Mouse (Mus musculus) heart, adult 18-20 months (tissue): ENCODE measurements around the gene Cpsf4l. TPM values are rescaled to one million over a fixed set of nuclear protein-coding genes. Genes with fewer than 3 reads are reported as not detected.
A peak's percentile ranks its signal among the peaks of the same experiment; 100 is the strongest.

Experiments
- DNase-seq, 2 experiments: peaks; one replicate each; pipeline ENCODE4 v3.0.0; 2021 to 2022; ENCODE audit warnings: mixed read lengths in 1 of 2
- total RNA-seq, 2 experiments: library from RNA; stranded (reverse); gene quantifications; 2 replicates each; pipeline ENCODE4 v1.2.3; 2021

Cpsf4l gene
- total RNA-seq, 2 experiments from 2014 or later = not detected

DNA sequence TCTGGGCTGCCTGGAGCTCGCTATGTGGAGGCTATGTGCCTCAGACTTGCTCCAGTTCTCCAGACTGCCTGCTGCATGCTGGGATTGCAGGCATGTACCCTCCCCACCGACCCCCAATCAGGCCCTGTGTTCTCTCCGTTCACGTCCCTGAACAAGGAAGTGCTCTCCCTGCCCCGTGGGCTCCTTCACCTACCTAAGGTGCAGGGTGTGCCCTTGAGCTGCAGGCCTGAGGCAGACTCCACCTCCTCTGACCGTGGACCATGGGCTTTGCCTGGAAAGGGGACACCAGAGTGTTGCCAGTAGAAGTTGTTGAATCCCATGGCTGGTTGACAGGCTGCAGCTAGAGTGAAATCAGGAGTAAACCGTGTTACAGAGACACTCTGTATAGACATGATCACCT is 10.2 kb downstream of the Cpsf4l start:
- DNase-seq = no peak

DNA sequence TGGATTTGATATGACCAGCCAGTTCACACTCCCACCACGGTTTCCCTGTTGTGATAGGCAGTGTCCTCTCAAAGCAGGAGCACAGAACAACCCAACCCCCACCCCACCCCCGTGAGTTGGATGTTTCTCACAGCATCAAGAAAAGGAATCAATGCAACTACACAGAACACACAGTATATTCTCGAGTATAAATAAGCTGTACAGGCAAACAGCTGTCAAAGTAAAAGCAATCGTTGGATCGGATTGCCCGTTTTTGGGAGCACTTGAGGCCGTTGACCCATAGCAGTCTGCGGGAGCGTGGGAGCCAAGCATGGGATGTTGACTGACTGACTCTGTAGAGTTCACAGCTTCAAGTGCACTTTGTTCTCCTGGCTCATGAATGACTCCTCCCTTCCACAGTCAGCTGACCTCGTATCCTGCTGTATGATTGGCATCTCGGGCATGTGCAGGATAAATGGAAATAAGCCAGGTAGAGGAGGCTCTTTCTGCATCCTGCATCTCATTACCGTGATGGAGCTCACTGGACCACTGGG is 11.7 kb downstream of the Cpsf4l start:
- DNase-seq = peak in 1 of 2 experiments; percentile 62

DNA sequence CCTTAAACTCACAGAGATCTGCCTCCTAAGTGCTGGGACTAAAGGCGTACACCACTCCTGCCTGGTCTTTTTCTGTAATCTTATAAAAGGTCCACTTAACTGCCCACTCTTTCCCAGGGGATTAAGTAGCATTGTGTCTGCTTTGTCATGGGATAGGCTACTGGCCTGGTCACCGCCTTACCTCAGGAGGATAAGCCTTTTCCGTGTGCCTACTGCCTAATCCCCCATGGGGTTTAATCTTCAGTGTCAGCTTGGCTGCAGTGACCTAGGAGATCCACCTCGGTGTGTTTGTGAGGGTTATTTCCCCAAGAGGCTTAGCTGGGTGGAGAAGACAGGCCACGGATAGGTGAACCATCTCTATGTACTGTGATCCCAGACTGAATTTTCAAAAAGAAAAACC is 12.2 kb downstream of the Cpsf4l start:
- no peak for DNase-seq

DNA sequence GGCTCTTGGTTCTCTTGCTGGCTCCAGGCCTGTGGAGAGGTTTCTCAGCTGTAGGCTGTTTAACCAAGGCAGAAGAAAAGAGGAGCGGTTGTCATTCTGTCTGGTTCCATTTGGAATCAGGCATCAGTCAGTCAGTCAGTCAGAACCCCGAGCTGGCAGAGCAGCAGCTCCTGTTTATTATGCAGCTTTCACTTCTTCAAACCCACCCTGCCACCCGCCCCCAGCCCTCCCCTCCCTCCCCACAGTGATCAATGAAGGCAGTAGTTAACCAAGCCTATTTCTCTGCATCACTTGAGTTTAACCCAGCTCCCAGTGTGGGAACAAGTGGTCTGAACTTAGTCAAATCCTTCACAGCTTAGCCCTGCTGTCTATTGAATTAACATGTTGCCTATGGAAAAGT is 18.0 kb downstream of the Cpsf4l start:
- DNase-seq = no peak

DNA sequence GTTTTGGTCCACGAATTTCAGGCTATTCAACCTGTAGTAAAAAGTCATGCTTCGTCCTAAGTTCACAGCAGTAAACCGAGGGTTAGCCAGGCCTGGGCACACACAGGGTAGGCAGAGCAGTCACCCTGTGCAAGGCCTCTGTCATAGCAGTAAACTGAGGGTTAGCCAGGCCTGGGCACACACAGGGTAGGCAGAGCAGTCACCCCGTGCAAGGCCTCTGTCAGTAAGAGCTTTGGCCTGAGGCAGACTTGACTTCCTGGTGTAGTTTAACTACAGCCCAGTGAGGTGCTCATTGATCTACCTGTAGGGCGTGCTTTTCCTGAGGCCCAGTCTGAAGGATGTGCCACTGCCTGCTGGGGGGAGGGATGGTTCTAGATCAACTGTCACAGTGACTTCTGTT is 18.5 kb downstream of the Cpsf4l start:
- DNase-seq = no peak

DNA sequence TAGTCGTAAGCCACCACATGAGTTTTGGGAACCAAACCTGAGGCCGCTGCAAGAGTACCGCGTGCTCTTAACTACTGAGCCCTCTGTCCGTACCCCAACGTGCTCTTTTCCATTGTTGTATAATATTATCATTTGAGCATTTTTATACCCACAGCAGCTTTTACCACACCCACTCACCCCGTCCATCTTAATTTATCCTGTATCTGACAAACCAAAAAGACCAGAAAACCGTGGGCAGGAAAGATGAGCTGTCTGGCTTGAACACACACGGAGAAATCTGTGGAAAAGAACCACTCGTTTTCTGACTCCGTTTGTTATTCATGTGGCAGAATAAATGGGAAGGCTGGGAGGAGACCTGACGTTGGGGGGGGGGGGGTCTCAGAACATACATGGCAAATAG is 19.3 kb downstream of the Cpsf4l start:
- no peak for DNase-seq

DNA sequence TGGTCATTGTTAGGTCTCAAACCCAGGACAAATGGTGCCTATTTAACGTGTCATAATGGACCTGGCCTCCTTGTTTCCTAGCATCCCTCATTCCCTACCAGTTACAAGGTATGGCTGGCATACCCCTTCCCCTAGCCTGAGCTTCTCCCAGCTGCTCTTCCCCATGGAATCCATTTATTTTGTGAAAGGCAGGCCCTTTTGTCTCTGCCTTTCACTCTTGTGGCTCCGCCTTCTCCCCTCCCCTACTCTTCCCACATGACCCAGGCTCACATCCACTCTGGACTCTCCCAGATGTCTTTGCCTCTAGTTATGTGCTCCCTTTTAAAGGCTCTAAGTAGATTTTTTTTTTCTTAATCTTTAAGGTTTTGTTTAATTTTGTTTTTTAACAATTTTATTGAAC is 22.8 kb downstream of the Cpsf4l start:
- no peak for DNase-seq

DNA sequence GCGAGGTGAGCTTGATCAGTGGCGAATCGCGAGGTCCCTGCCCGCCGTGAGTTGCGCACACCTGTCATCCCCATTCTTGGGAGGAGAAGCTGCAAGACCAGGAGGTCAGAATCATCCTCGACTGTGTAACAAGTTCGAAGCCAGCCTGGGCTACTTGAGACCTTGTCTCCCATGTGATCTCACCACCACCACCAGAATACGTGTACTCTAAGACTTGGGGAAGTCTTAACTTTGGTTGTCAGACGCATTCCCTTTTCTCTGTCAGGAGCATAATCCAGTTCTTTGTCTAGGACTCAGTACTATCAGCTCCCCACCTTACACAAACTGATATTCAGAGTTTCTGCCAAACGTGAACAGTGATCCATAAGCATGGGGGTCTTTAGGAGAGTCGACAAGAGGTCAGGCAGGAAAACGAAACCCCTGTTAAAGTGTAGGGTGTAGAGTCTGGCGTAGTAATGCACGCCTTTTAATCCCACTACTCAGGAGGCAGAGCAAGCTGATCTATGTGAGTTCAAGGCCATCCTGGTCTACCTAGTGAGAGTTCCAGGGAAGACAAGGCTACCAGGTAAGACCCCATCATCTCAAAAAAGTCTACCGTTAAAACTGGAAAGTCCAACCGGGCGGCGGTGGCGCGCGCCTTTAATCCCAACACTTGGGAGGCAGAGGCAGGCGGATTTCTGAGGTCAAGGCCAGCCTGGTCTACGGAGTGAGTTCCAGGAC is 24.9 kb downstream of the Cpsf4l start:
- DNase-seq = no peak

DNA sequence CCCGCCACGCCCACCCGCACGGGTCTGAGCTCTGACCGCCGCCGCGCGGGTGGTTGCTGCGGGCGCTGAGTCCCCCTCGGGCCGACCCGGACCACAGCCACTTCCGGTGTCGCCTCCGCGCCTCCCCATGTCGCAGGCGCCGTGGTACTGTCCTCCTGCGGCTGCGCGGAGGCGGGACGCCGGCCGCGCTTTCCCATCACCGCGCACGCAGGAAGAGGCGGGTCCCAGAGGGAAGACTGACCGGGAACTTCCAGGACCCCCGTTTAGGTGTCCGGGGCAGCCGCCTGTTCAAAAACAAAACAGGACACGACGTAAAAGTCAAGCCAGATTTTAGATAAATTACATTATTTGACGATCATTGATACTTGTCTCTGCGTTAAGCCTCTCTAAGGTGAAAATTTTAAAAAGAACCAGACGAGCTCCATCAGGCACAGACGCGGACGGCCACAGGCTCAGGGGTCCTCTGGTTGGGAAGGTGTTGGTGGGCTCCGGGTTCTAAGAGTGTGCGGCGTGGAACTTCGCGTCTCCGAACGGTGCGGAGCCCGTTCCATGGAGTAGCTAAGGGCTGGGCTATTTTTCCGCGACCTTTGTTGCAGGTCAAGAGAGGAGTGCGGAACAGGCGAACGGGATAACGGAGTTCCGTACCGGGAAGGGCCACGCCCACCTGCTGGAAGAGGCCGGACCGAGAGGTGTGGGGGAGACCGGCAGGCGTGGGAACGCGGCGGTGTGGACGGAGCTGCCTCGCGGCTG is 25.7 kb downstream of the Cpsf4l start, which contains the start of the genes Fam104a and D11Wsu47e:
TSS of gene Fam104a (minus strand) at position 199 of the 750 bp plus-strand sequence.
TSS of gene D11Wsu47e (plus strand) at position 456 of the 750 bp plus-strand sequence.
- peak; percentile 97 to 100 for DNase-seq

DNA sequence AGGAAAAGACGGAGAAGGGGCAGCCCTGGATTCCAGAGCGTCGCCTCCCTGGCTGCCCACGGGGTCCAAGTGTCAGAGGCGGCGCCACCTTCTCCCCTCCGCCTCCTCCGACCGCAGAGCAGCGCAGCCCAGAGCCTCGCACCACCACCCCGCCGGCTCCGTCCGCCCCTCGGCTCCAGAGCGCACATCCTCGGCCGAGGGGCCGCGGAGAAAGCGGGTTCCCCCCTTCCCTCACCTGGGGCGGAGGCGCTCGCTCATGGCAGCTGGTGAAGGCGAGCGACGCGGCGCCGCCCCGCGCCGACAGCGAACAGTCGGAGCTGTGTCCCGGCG is 26.2 kb downstream of the Cpsf4l start:
- DNase-seq = no peak

DNA sequence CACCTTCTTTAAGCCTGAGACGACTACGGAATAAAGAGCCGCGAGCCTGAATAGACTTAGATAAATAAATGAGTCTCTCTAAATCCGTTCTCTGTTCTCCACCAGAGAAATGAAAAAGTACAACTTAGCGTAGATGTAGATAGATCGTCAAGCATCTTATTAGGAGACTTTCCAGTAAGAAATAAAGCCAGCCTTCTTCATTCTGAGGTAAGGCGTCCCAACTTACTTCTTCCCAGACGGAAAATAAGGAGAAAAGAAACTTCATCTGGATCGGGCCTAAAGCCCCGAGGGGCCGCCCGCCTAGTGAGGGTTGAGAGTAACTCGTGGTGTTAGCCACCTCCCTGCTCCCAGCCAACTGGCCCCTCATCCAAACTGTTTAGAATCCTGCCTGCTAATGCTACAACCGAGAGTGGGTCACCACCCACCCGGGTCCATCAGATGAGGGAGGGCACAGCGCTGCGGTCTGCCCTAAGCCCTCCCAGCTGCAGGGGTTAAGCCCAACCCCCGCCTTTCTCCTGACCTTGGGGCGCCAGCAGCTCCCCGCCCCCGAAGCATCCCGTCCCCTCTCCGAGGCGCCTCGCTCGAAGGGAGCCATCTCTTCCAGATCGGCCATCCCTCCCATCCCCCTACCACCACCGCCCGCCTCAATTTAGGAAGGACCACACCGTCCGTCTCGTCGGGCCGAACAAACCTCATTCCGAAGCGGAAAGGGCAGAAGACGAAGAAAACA is 26.8 kb downstream of the Cpsf4l start:
- DNase-seq = peak; percentile 42 to 50

DNA sequence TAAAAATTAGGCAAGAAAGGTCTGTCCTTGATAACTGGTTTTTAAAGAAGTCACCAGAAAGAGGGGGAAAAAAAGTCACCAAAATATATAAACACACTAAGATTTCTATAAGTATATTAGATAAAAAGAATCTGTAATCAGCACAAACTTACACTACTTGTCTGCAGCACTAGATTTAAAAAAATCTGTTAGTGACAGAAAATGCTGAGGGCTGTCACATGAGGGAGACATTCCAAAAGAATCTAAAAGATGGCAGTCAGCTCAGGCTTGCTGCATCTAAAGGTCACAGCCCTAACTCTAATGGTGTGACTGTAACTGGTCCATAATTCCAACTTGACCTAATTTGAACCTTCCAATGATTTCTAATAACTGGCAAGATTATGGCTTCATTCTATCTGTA is 27.8 kb downstream of the Cpsf4l start:
- no peak for DNase-seq

DNA sequence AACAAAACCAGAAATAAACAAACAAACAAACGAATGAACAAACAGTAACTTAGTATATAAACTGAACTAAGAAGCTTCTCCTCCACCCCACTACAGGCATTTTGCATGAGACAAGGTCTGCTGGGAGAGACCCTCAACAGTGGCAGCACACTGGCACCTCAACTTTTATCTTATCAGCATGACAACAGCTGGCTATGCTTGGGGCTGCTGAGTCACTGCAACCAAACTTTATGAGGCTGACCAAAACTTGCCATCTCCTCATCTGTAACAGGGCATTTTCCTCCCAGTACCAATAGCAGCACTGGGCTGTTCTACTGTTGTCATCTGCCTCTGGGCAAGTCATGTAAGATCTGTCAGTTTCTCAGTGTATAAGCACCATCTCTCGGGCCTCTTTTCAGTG is 28.9 kb downstream of the Cpsf4l start:
- no peak for DNase-seq

DNA sequence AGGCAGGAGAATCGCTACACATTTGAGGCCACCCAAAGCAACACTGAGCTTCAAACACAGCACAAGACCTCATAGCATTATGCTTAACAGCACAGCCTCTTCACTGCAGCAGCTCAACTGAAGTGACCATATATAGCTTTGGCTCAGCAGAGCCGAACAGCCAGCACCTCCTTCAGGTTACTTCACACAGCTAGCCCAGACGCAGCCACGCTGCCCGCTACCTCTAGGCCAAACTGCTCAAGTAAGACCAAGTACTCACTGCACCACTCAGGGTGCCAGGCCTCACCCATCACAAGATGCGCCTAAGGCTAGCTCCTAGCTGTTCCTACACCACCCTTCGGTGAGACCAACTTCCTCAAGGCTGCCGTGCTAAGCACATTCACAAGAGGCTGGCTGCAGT is 31.4 kb downstream of the Cpsf4l start:
- no peak for DNase-seq

DNA sequence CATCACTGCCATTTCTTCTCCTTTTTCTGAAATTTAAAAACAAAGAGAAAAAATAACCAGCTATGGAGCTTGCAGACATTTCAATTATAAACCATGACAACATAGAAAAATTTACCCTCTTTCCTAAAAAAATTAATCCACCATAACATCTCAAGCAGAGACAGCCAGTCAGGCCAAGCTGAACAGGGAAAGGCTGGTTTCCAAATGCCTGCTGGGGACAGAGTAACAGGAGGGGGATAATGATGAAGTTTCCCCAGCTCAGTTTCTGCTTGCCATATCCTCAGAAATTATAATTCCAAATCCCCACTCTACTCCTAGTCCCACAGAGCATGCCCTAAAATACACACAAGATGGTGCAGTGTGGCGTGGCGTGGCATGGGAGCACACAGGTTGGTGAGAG is 32.4 kb downstream of the Cpsf4l start:
- no peak for DNase-seq

DNA sequence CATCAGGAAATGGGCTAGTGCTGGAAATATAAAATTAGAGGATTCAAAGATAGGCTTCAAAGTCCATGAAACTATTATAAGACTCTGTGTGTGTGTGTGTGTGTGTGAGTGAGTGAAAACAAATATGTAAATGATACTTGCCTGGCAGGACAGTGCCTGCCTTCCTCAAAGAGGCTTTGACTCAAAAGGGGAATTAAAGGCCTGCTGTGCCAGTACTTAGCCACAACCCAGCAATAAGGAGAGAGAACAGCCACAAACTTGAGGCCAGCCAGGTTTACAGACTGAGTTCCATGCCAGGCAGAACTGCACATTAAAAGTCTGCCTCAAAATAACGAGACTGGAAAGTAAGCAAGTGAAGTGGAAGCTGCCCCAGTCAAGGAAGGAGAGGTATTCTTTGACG is 33.0 kb downstream of the Cpsf4l start:
- DNase-seq = no peak

DNA sequence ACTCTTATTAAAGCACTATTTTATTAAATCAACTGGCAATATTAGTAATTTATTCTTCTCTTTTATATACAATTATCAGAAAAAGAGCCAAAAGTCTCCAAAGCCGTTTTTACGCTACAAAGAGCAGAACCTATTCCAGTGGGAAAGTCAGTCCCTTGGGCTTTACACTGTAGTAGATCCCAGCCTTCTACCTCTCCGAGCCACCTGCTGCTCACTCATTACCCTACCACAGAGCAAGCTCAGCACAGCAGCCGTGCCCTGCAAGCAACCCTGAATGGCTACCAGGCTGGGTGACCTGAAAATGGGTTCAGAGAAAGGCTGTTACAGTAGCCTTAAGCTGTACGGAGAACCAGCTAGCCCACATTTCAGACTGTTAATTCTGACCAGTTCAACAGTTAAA is 35.2 kb downstream of the Cpsf4l start:
- DNase-seq = no peak

DNA sequence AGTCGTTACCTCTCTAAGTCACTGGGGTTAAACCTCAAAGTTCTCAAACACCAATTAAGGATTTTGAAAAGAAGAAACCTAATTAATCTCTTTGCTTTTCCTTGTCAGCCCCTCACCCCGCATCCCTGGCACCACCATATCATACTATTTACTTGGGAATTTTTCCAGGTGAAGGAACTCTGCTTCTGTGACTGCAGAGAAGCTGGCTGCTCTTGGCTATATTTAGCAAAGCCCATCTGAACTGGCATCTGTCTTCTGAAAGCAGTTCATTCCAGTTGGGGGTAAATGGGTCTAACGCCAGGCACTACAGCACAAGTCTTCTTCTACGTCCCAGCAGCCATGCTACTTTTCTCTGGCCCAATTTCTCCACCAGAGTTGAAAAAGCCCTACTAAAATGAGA is 36.2 kb downstream of the Cpsf4l start:
- DNase-seq = peak in 1 of 2 experiments; percentile 25

DNA sequence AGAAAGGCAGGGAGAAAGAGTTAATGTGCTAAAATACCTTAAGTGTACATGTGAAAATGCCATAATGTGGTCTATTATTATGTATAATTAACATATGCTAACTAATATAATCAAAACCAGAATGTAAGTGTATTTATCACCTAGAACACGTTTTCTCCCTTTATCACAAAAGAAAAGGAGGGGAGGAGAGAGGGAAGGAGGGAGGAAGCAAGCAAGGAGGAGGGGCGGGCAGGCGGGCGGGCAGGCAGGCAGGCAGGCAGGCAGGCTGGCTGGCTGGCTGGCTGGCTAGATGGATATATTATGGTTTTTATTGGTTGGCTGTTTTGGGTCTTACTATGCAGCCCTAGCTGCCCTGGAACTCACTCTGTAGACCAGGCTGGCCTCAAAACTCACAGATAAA is 40.1 kb downstream of the Cpsf4l start:
- DNase-seq = no peak

DNA sequence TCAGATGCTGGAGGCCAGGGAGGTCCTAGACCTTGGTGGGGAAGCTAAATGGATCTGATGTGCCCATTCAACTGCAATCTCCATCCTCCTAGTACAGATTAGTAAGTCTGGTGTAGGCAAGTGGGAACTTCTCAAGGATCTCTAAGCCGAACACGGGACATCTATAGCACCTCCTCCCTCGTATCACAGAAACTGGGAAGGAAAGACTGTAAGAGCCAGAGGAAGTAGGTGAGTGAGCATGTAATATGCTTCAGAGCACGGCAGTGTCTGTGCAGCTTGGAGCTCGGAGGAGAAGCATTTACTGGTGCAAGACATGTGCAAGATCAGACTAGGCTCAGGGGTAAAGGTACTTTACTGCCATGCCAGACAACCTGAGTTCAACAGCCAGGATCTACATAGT is 41.0 kb downstream of the Cpsf4l start:
- no peak for DNase-seq

DNA sequence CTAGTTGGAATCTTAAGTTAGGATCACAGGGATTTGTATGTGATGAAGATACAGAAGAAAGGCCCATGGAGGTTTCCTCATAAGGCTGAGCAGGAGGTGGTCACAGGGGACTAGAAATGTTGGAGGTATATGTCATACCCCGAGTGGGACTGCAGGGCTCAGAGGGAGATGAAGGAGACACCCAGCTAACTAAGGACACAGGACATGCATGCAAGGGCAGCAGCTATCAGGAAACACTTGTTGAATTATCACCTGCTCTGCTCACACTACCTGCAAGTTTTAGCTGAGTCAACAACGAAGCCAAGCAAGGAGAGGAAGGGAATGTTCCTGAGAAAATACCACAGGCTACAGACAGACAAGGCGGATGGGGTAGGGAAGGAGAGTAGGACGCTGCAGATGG is 42.1 kb downstream of the Cpsf4l start:
- DNase-seq = no peak

DNA sequence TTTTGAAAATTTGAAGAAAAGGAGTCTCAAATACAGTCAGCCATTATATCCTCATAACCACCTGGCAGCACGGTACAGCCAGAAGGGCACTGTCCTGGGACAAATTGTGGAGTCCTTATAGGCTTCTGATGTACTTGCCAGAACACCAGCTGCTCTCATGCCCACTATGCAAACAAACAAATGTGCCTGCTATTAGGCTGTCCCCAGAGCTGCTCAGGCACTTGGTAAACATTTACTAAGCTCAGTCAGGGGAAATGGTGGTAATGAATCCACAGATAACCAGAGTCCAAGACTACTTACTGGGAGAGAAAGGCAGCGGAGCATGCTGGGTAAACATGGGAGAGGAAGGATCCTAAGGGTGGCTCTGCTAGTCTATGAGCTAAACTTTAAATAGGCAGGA is 42.7 kb downstream of the Cpsf4l start:
- DNase-seq = no peak

DNA sequence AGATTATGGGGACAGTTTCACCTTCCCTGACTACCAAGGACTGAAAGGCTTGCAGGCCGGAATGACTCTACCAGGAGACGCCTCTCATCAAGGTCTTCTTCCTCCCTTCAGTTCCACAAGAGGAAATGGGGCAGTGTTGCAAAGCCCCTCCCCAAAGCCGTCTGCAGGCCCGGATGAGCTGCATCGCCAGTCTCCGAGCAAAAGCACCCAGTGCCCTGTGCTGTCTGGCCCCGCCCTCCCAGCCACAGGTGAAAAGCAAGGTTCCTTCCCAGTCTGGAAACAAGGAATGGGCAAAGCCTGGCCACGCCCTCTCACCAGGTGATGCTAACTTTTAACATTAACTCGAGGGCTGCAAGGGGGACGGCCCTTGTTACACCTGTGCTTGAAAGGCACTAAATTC is 43.2 kb downstream of the Cpsf4l start:
- no peak for DNase-seq
